Mouse (Mus musculus) myocyte (in vitro differentiated cells): ENCODE data around the gene Col4a4.

Experiments
- CEBPB ChIP-seq: IDR thresholded peaks from 2 replicates; pipeline ENCODE4 v1.6.1; 2011; ENCODE audit warnings: mild to moderate bottlenecking, moderate library complexity; ENCODE audit not compliant: poor library complexity, insufficient read depth, severe bottlenecking
- MAX ChIP-seq: IDR thresholded peaks from one replicate; pipeline ENCODE4 v1.6.1; 2011; ENCODE audit warnings: low read depth, mild to moderate bottlenecking, control low read depth
- MYOD1 ChIP-seq, 3 experiments: IDR thresholded peaks; one replicate each; pipeline ENCODE4 v1.6.1; 2011; ENCODE audit warnings: control low read depth in 2 of 3, low read depth in 2 of 3, mild to moderate bottlenecking in 2 of 3, moderate library complexity in 1 of 3; ENCODE audit not compliant: insufficient read length in 2 of 3, control insufficient read depth in 1 of 3
- MYOG ChIP-seq, 3 experiments: IDR thresholded peaks; one replicate each; pipeline ENCODE4 v1.6.1; 2011; ENCODE audit warnings: control low read depth in 2 of 3, low read depth in 2 of 3, mild to moderate bottlenecking in 2 of 3; ENCODE audit not compliant: insufficient read length in 2 of 3, control insufficient read depth in 1 of 3, insufficient read depth in 1 of 3
- POLR2A ChIP-seq: IDR thresholded peaks from one replicate; pipeline ENCODE4 v1.6.1; 2011; ENCODE audit warnings: low read depth, mild to moderate bottlenecking, control low read depth, moderate library complexity; ENCODE audit not compliant: insufficient read length
- POLR2AphosphoS2 ChIP-seq: IDR thresholded peaks from one replicate; pipeline ENCODE4 v1.6.1; 2011; ENCODE audit warnings: low read depth, control low read depth; ENCODE audit not compliant: insufficient read length
- REST ChIP-seq: IDR thresholded peaks from one replicate; pipeline ENCODE4 v1.6.1; 2011; ENCODE audit warnings: mild to moderate bottlenecking, control low read depth, moderate library complexity; ENCODE audit not compliant: insufficient read depth, insufficient read length
- SRF ChIP-seq: IDR thresholded peaks from one replicate; pipeline ENCODE4 v1.6.1; 2011; ENCODE audit warnings: low read depth; ENCODE audit not compliant: control insufficient read depth, insufficient read length
- TCF3 ChIP-seq: IDR thresholded peaks from one replicate; pipeline ENCODE4 v1.6.1; 2011; ENCODE audit warnings: low read depth, control low read depth; ENCODE audit not compliant: insufficient read length
- USF1 ChIP-seq: IDR thresholded peaks from one replicate; pipeline ENCODE4 v1.6.1; 2011; ENCODE audit warnings: low read depth, mild to moderate bottlenecking, control low read depth, moderate library complexity

- TF ChIP-seq POLR2A (no peak), USF1 (no peak), MAX (no peak), POLR2AphosphoS2 (no peak), REST (no peak), SRF (no peak), MYOG (IDR thresholded peaks at IDR 0.05; ENCODE audit: control insufficient read depth in 1 of 3, insufficient read depth in 1 of 3, insufficient read length in 2 of 3, low read depth in 2 of 3) (no peak), CEBPB (no peak), TCF3 (no peak), MYOD1 (IDR thresholded peaks at IDR 0.05; ENCODE audit: control insufficient read depth in 1 of 3, insufficient read length in 2 of 3, low read depth in 2 of 3) (no peak)
These were observed 106.8 kb downstream of the Col4a4 start for GRCm38 (mm10) chr1:82479696-82480487.
